Mouse (Mus musculus): ENCODE measurements around the gene Ddx19a.
"Not testable (repeated sequence)": the region's sequence is repeated elsewhere in the genome, so short reads cannot be mapped to it uniquely, and the experiment has no call there.

The Ddx19a gene

GRCm38 (mm10) chr8:110969910-110970770 lies 27.5 kb downstream of the Ddx19a start:
- peak; percentile 82 to 88 for DNase-seq (ENCODE audit: low spot score in 2 of 2)

DNA sequence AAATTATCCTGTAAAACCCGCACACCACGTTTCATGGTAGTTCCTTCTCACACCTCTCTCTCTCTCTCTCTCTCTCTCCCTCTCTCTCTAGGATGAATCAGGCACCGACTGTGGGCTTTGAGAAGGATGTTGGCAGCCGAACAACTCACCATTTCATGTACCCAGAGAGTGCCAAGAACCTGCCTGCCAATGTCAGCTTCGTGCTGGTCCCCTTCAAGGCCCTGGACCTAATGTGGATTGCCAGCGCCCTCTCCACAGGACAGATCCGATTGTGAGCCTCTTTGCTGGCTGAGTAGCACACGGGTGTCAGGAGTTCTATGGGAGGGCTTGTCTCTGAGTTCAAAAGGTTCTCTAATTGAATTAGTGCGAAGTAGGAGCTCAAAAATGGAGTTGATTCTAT lies 30.3 kb downstream of the Ddx19a start:
- DNase-seq (ENCODE audit: low spot score in 2 of 2) = no peak

- no peak for DNase-seq (ENCODE audit: low spot score in 2 of 2)
Measured at GRCm38 (mm10) chr8:110966586-110966985, 31.0 kb downstream of the Ddx19a start.

- peak in 1 of 2 experiments; percentile 31 for DNase-seq (ENCODE audit: low spot score in 2 of 2)
Measured at GRCm38 (mm10) chr8:110965594-110965993, 32.0 kb downstream of the Ddx19a start.

- DNase-seq (ENCODE audit: low spot score in 2 of 2) = no peak
Measured at GRCm38 (mm10) chr8:110964666-110965065, 32.9 kb downstream of the Ddx19a start.

DNA sequence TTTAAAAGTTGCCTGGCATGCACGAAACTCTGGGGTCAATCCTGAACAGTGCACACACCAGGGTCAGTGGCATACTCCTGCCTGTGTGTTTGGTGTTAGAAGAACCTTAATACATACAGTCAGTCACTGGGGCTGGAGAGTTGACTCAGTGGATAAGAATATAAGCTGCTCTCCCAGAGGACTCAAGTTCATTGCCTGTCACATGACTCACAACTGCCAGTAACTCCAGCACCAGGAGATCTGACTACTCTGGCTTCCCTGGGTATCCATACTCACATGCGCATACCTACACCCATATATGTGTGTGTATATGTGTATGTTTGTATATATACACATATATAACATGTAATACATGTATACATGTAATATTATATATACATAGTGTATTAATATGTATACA lies 34.5 kb downstream of the Ddx19a start:
- DNase-seq (ENCODE audit: low spot score in 2 of 2) = no peak

DNA sequence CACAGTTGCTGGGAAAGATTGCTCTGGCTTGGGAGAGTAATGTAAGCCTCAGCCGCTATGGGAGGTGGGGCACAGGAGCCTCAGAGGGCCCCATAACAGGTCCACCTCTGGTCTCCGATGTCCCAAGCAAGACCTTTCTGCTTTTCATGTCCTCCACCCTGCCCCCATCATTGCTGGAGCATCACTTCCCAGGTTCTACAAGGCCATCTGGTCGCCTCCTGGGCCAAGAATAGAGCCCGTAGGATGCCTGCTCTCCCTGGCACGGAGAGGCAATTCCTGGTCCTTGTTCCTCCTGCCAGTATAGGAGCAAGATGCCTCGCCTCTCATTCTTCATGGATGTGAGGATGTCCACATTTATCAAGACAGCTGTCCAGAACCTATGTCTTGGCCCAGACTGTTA lies 37.7 kb downstream of the Ddx19a start:
- no peak for DNase-seq (ENCODE audit: low spot score in 2 of 2)

GRCm38 (mm10) chr8:110959071-110959780 lies 38.4 kb downstream of the Ddx19a start:
- no peak for DNase-seq (ENCODE audit: low spot score in 2 of 2)

GRCm38 (mm10) chr8:110958553-110958952 lies 39.0 kb downstream of the Ddx19a start:
- DNase-seq (ENCODE audit: low spot score in 2 of 2) = not testable (repeated sequence)

DNA sequence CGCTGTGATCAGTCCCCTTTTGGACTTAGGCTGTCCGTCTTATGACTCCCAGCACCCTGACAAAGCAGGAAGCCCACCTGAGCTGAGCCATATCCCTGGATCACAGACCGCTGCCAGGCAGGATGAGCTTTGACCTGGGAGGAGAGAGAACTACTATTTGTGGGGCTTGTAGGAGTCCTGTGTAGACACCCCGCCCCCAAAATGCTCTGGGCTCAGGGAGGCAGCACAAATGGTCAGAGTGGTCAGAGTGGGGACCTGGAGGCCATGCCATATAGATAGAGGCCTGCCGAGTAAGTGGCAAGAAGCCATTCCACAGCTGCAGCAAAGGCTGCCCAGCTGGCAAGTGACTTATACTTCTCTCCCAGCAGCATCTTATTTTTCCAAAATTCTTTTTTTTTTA lies 39.5 kb downstream of the Ddx19a start:
- DNase-seq (ENCODE audit: low spot score in 2 of 2) = no peak

GRCm38 (mm10) chr8:110957471-110957870 lies 40.1 kb downstream of the Ddx19a start:
- DNase-seq (ENCODE audit: low spot score in 2 of 2) = no peak

- no peak for DNase-seq (ENCODE audit: low spot score in 2 of 2)
Measured at GRCm38 (mm10) chr8:110956619-110957450, 40.8 kb downstream of the Ddx19a start.

- DNase-seq (ENCODE audit: low spot score in 2 of 2) = no peak
Measured at GRCm38 (mm10) chr8:110954776-110955175, 42.8 kb downstream of the Ddx19a start.

- DNase-seq (ENCODE audit: low spot score in 2 of 2) = no peak
Measured at GRCm38 (mm10) chr8:110950065-110950484, 47.5 kb downstream of the Ddx19a start.

DNA sequence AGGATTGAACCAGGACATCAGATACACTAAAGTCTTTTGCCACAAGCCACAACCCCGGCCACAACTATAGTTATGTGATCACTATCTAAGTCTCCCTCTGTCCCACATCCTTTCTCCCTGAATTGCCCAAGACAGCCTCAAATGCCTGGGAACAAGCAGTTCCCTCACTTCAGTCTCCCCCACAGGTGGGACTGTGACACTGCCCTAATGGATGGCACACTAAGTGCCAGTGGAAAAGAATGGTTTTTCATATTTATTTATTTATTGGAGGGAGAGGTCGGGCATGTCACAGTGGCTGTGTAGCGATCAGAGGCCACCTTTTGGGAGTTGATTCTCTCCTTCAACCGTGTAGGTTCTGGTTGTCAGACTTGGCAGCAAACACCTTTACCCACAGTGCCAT lies 51.9 kb downstream of the Ddx19a start:
- DNase-seq (ENCODE audit: low spot score in 2 of 2) = no peak

- no peak for DNase-seq (ENCODE audit: low spot score in 2 of 2)
Measured at GRCm38 (mm10) chr8:110944276-110944876, 53.2 kb downstream of the Ddx19a start.

DNA sequence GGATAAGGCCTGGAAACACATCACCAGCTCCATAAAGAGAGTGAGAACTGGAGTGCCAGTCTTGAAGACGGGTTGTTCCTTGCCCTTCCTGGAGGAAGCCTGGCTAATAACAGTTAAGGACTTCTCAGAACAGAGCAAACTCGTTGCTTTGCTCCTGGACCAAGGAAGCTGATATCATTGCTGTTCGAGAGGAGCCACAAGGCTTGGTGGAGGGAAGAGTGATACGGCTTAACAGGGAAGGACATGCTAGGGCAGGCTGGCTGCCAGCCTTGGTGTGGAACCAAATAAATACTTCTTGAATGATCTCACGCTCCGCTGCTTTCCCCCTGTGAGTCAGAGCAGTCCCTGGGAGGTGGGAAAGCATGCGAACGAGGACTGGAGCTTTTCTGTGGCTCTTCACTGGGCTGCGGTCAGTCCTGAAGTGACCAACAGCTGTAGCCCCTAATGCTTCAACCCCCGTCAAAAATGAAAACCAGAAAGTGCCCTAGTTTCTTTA lies 56.1 kb downstream of the Ddx19a start:
- no peak for DNase-seq (ENCODE audit: low spot score in 2 of 2)

- DNase-seq (ENCODE audit: low spot score in 2 of 2) = no peak
Measured at GRCm38 (mm10) chr8:110940682-110941452, 56.7 kb downstream of the Ddx19a start.

DNA sequence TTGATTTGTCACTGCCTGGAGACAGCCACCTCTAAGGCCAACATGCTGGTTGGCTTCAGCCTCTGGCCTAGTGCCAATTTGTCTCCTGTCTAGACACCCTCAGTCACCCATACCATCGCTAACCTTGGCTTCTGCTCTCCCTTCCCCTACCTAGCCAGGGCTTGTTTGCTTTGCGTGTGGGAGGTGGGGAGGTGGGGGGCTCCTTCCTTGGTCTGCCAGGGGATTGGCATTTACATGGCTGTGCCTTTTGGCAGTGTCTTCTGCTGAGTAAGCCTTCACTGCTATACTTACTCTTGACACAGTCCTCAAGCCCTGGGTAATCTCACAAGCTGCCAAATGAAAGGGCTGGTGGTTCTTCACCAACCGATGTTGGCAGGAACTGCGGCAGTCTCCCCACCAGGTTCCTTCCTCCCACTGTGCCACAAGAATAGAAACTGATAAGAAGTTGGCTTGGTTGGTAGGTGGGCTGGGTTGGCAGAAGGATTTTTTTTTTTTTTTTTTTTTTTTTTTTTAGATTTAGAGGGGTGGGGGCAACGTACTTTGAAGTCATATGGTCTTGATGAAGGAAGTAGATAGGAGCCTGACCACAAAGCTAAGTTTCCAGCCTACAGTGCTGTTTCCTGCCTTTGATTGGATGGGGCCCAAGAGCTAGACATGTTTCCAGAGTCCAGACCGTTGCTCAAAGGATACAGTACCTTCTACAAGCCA lies 58.6 kb downstream of the Ddx19a start:
- DNase-seq (ENCODE audit: low spot score in 2 of 2) = peak; percentile 37 to 58

GRCm38 (mm10) chr8:110936217-110936616 lies 61.4 kb downstream of the Ddx19a start:
- no peak for DNase-seq (ENCODE audit: low spot score in 2 of 2)
